In the genomic region with DNA sequence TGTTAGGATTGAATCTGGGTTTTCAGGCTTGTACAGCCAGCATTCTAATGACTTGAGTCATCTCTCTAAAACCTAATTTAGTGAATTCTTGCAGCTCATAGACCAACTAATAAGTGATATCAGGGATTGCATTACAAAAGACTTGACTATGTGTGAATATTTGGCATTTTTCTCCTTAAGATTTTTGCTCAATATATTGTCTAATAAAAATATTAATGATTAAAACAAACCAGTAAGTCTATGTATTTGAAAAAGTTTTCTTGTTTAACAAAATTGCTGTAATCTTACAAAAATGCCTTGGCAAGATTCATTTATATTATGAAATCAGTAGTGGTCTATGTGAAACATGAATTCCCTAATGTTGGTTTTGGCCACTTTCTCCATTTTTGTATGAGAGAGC, we compare ENCODE assay signal across 30 mouse cellular contexts.
DNase-seq lines count a peak whose midpoint lies in the region; ATAC-seq lines count a peak whose summit lies in the region.
"Had no signal": no experiment of that assay in that cellular context is flagged by ENCODE, and none has a peak within 500 bp of the region (broad histone marks: within the 10 kb centered on the region; RNA-seq: fewer than 3 reads in every experiment).

No protein-coding gene starts in this region.

- H3K9me3 ChIP-seq in lung, embryonic 15.5 days = no peaks in the 10 kb centered on the region
- H3K9me3 ChIP-seq: embryonic facial prominence, embryonic 15.5 days; forebrain, embryonic 10.5 days; forebrain, embryonic 13.5 days; G1E; heart, embryonic 10.5 days had no signal

- no peaks in the 10 kb centered on the region for H3K27me3 ChIP-seq in lung, embryonic 15.5 days
- H3K27me3 ChIP-seq: CH12.LX; embryonic facial prominence, embryonic 15.5 days; forebrain, embryonic 13.5 days had no signal

- no peak overlapping the region for H3K4me2 ChIP-seq in lung, embryonic 15.5 days
- H3K4me2 ChIP-seq: embryonic facial prominence, embryonic 15.5 days; forebrain, embryonic 13.5 days; hindbrain, embryonic 14.5 days had no signal

- H3K9ac ChIP-seq in lung, embryonic 15.5 days = no peak overlapping the region
- H3K9ac ChIP-seq: embryonic facial prominence, embryonic 15.5 days; forebrain, embryonic 13.5 days; hindbrain, embryonic 14.5 days had no signal

- intact Hi-C loops in heart, postnatal 36 days (cut with DNase I) = no loop called here

- H3K36me3 ChIP-seq in lung, embryonic 15.5 days = no peaks in the 10 kb centered on the region
- H3K36me3 ChIP-seq: embryonic facial prominence, embryonic 15.5 days; forebrain, embryonic 10.5 days; G1E; heart, embryonic 10.5 days had no signal

- H3K4me3 ChIP-seq in lung, embryonic 15.5 days = no peak overlapping the region
- H3K4me3 ChIP-seq: embryonic facial prominence, embryonic 15.5 days; forebrain, embryonic 10.5 days; forebrain, embryonic 13.5 days; heart, embryonic 10.5 days had no signal

- DNase-seq in heart, adult 18-20 months = peak; percentile 25 to 33
- DNase-seq in heart, postnatal 36 days = no peak
- DNase-seq in lung, adult 18-20 months = no peak
- peak; percentile 94 for DNase-seq in Muller cell, postnatal 12 days (ENCODE audit: inconsistent ontology term)
- DNase-seq in fibroblast of lung, adult 2 months (ENCODE audit: low read depth) = peak; percentile 60
- no peak for DNase-seq in liver
- DNase-seq: adrenal gland, adult 8-10 months; adrenal gland, postnatal 25 days; B cell, adult 2 months; cerebellum, adult 11-12 months; cerebellum, adult 8-10 months; cerebellum, postnatal 10 days; cerebellum, postnatal 36 days; embryo, embryonic 11 days; gastrocnemius, postnatal 10 days; gastrocnemius, postnatal 36 days; heart, postnatal 4 days had no signal

- no peaks in the 10 kb centered on the region for H3K4me1 ChIP-seq in lung, embryonic 15.5 days
- H3K4me1 ChIP-seq: embryonic facial prominence, embryonic 15.5 days; forebrain, embryonic 10.5 days; heart, embryonic 10.5 days had no signal

- no peak for ATAC-seq in lung, embryonic 15.5 days (ENCODE audit: borderline replicate concordance, extremely low read depth, low FRiP score, low TSS enrichment)
- ATAC-seq: activated CD4-positive, CD25-positive, alpha-beta regulatory T cell, adult 4 months; forebrain, embryonic 13.5 days; forebrain, embryonic 16.5 days; hindbrain, postnatal 0 days; inflammation-experienced regulatory T-cells, adult 6 months; intestine, embryonic 16.5 days had no signal

- 0 out of 2 replicates have a peak overlapping the region, but pooled peaks have one; percentile 5 for H3K27ac ChIP-seq in lung, embryonic 15.5 days
- H3K27ac ChIP-seq: embryonic facial prominence, embryonic 15.5 days; forebrain, embryonic 10.5 days; forebrain, embryonic 13.5 days; heart, embryonic 10.5 days; hindbrain, embryonic 14.5 days; hindbrain, postnatal 0 days had no signal

Comparison
In these comparisons a context has a peak if more than half of its experiments do, and no peak if none do; other contexts are left out.
1. DNase-seq: peak in heart, adult 18-20 months (2 of 2), Muller cell, postnatal 12 days (single experiment) and fibroblast of lung, adult 2 months (single experiment); none in heart, postnatal 36 days (0 of 2), lung, adult 18-20 months (0 of 2) and liver (single experiment).